Mouse (Mus musculus) midbrain, embryonic 11.5 days (tissue): ENCODE measurements around the gene Apol7a. TPM values are rescaled to one million over a fixed set of nuclear protein-coding genes. Genes with fewer than 3 reads are reported as not detected.

ENCODE experiments used
- ATAC-seq: fragments of 200-750 bp; cut with Nextera tagmentation; 2 replicates; pipeline ENCODE4 v1.8.0; 2017; ENCODE audit warnings: moderate TSS enrichment, moderate library complexity; ENCODE audit not compliant: low FRiP score
- DNase-seq: peaks from one replicate; pipeline ENCODE4 v3.0.0; 2015; ENCODE audit warnings: low spot score; ENCODE audit errors: missing footprints
- H3K27ac ChIP-seq: fragments of 300-500 bp; sonication (generic); 2 replicates; pipeline ENCODE4 v1.5.1; 2014; ENCODE audit warnings: low read depth, low read length
- H3K27me3 ChIP-seq: fragments of 300-500 bp; sonication (generic); 2 replicates; pipeline ENCODE4 v1.6.1; 2014; ENCODE audit warnings: mild to moderate bottlenecking, low read length, moderate library complexity, mixed read lengths; ENCODE audit not compliant: control insufficient read depth, insufficient read depth
- H3K36me3 ChIP-seq: fragments of 300-500 bp; sonication (generic); 2 replicates; pipeline ENCODE4 v1.6.1; 2014; ENCODE audit warnings: mild to moderate bottlenecking, low read length, moderate library complexity, mixed read lengths; ENCODE audit not compliant: control insufficient read depth, insufficient read depth
- H3K4me1 ChIP-seq: fragments of 300-500 bp; sonication (generic); 2 replicates; pipeline ENCODE4 v1.6.1; 2014; ENCODE audit warnings: low read length; ENCODE audit not compliant: control insufficient read depth, insufficient read depth
- H3K4me2 ChIP-seq: fragments of 300-500 bp; sonication (generic); 2 replicates; pipeline ENCODE4 v1.6.1; 2014; ENCODE audit warnings: mild to moderate bottlenecking, moderate library complexity
- H3K4me3 ChIP-seq: fragments of 300-500 bp; sonication (generic); 2 replicates; pipeline ENCODE4 v1.5.1; 2014; ENCODE audit warnings: low read depth, low read length
- H3K9ac ChIP-seq: fragments of 300-500 bp; sonication (generic); 2 replicates; pipeline ENCODE4 v1.6.1; 2014; ENCODE audit warnings: low read length
- H3K9me3 ChIP-seq: fragments of 300-500 bp; sonication (generic); 2 replicates; pipeline ENCODE4 v1.6.1; 2016; ENCODE audit warnings: low read length; ENCODE audit not compliant: control insufficient read depth
- WGBS: fragments of 180-500 bp; shearing (Covaris S2); extraction: QIAGEN DNeasy Blood & Tissue Kit; methylation state at CpG from one replicate; pipeline ENCODE4 v1.1.7; 2014; 5-methylcytosine and 5-hydroxymethylcytosine counted together
- polyA plus RNA-seq: library from polyadenylated mRNA; unstranded; fragments of >200 nt; fragmentation: Nextera tagmentation; extraction: Ambion mirVana; gene quantifications from 2 replicates; pipeline ENCODE4 v1.2.1, GENCODE M21; 2014

Gene Apol7a
- polyA plus RNA-seq, 1 experiment from 2014 or later: not detected

GRCm38 (mm10) chr15:77381481-77381880 is 17.4 kb downstream of the Apol7a start:
- Histone ChIP-seq H3K9me3 (no peaks in the 10 kb centered on the region), H3K27ac (no peak overlapping the region), H3K27me3 (no peaks in the 10 kb centered on the region), H3K4me2 (no peak overlapping the region), H3K4me1 (no peaks in the 10 kb centered on the region), H3K4me3 (no peak overlapping the region), H3K9ac (no peak overlapping the region), H3K36me3 (no peaks in the 10 kb centered on the region)
- ATAC-seq: no peak
- DNase-seq: no peak
- WGBS: 81% methylated on average over 6 of the region's 6 CpGs

- DNase-seq (peak; percentile 57), ATAC-seq (no peak)
- H3K9ac ChIP-seq: no peak overlapping the region
- H3K4me2 ChIP-seq: no peak overlapping the region
- no peaks in the 10 kb centered on the region for H3K27me3 ChIP-seq
- H3K4me3 ChIP-seq: no peak overlapping the region
- H3K4me1 ChIP-seq: no peaks in the 10 kb centered on the region
- H3K27ac ChIP-seq: no peak overlapping the region
- no peaks in the 10 kb centered on the region for H3K36me3 ChIP-seq
- 28% methylated on average over 4 of the region's 4 CpGs for WGBS
- H3K9me3 ChIP-seq: no peaks in the 10 kb centered on the region
These were observed 19.0 kb downstream of the Apol7a start for GRCm38 (mm10) chr15:77379921-77380320.

GRCm38 (mm10) chr15:77377419-77377818 is 21.5 kb downstream of the Apol7a start:
- no peaks in the 10 kb centered on the region for H3K4me1 ChIP-seq
- H3K27me3 ChIP-seq: no peaks in the 10 kb centered on the region
- no peaks in the 10 kb centered on the region for H3K9me3 ChIP-seq
- no peaks in the 10 kb centered on the region for H3K36me3 ChIP-seq
- DNase-seq: no peak
- ATAC-seq: no peak
- H3K4me3 ChIP-seq: no peak overlapping the region
- WGBS: 95% methylated on average over 4 of the region's 4 CpGs
- H3K9ac ChIP-seq: no peak overlapping the region
- H3K4me2 ChIP-seq: no peak overlapping the region
- no peak overlapping the region for H3K27ac ChIP-seq

DNA sequence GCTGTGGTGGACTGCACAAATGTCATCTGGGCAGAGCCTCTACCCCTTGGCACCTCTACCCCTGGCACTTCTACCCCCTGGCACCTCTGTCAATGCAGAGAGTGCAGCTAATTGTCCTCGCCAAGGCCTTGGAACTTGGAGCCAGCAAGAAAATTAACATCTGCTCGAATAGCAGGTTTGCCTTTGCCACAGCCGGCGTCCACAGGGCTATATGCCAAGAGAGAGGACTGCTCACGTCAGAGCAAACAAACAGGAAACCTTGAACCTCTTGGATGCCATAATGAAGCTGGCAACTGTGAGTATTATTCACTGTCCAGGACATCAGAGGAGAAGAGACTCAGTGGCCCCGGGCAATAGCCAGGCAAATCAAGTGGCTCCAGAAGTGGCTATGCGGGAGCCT is 22.0 kb downstream of the Apol7a start:
- no peak for DNase-seq
- no peaks in the 10 kb centered on the region for H3K27me3 ChIP-seq
- no peak overlapping the region for H3K4me3 ChIP-seq
- no peak overlapping the region for H3K4me2 ChIP-seq
- no peak overlapping the region for H3K9ac ChIP-seq
- H3K36me3 ChIP-seq: no peaks in the 10 kb centered on the region
- no peak for ATAC-seq
- 88% methylated on average over 7 of the region's 7 CpGs for WGBS
- no peak overlapping the region for H3K27ac ChIP-seq
- no peaks in the 10 kb centered on the region for H3K4me1 ChIP-seq
- H3K9me3 ChIP-seq: no peaks in the 10 kb centered on the region

DNA sequence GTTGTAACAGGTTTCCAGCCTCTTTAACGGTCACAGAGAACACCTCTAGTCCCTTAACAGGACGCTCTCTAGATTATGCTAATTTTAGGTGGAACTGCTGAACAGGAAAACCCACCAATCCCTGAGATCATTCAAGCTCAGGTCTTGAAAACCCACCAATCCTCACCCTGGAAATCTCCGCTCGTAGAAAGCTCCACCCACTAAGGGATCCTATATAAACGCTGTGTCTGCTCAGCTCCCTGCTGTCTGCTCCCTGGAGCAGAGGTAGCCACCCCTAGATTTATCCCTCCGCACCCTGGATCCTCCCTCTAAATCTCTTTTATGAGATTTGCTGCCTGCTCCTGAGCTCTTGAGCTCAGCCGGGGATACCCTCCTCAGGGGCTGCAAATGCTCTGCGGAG is 28.3 kb downstream of the Apol7a start:
- H3K4me1 ChIP-seq: peaks cover 9% of the 10 kb centered on the region

DNA sequence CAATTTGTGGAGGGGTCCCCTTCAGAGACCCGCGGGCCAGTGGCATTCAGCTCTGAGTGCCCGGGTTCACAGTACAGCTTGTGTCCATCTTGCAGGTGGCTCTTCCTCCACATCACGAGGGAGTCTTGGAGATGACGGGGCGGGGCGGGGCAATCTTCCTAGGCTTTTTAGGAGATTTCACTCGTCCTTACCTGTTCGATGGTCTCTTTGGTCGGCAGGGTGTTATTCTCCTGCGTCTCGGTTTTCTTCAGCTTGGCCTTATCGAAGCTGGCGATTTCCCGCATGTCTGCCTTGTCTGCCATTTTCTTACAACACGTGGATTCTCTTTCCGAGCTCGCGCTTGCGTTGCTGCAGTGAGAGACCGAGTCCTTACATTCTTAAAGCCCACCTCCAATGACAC is 28.9 kb downstream of the Apol7a start:
- H3K4me2 ChIP-seq: no peak overlapping the region
- H3K9ac ChIP-seq: no peak overlapping the region
- no peaks in the 10 kb centered on the region for H3K27me3 ChIP-seq
- no peak overlapping the region for H3K27ac ChIP-seq
- H3K4me1 ChIP-seq: peaks cover 9% of the 10 kb centered on the region
- peak; percentile 75 for DNase-seq
- 95% methylated on average over 21 of the region's 21 CpGs for WGBS
- no peak overlapping the region for H3K4me3 ChIP-seq
- no peak for ATAC-seq
- H3K9me3 ChIP-seq: no peaks in the 10 kb centered on the region
- H3K36me3 ChIP-seq: no peaks in the 10 kb centered on the region

More for the DNA sequence above, 28.3 kb downstream of the Apol7a start:
- H3K36me3 ChIP-seq: no peaks in the 10 kb centered on the region
- H3K27me3 ChIP-seq: no peaks in the 10 kb centered on the region
- H3K9ac ChIP-seq: no peak overlapping the region
- H3K9me3 ChIP-seq: no peaks in the 10 kb centered on the region
- H3K27ac ChIP-seq: no peak overlapping the region
- H3K4me3 ChIP-seq: no peak overlapping the region
- H3K4me2 ChIP-seq: no peak overlapping the region
- no peak for ATAC-seq
- 91% methylated on average over 8 of the region's 8 CpGs for WGBS
- DNase-seq: no peak

DNA sequence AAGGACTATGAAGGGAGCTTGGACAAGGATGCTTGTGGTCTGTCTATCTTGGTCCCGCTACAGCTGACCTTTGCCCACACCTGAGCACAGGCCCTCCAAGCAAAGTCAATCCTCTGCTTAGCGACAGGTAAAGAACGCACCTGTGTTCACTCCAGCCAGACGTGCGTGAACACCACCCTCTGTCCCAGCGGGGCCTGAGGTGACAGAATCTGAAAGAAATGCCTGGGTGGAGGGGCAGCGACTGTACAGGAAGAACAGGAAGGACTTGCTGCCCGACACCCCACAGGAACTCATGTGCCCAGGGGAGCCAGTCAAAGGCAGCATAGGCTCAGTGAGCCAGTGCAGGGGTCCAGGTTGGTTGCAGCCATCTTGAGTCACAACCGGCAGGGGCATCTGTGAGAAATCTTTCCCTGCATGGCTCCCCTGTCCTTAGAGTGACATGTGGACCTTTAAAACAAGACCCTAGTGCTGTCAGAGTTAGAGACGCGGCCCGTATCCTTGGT is 30.0 kb downstream of the Apol7a start:
- H3K27me3 ChIP-seq: no peaks in the 10 kb centered on the region
- no peaks in the 10 kb centered on the region for H3K9me3 ChIP-seq
- no peak for ATAC-seq
- WGBS: 86% methylated on average over 12 of the region's 12 CpGs
- no peak overlapping the region for H3K9ac ChIP-seq
- H3K27ac ChIP-seq: no peak overlapping the region
- DNase-seq: peak; percentile 72
- H3K4me3 ChIP-seq: no peak overlapping the region
- peaks cover 12% of the 10 kb centered on the region for H3K4me1 ChIP-seq
- no peak overlapping the region for H3K4me2 ChIP-seq
- H3K36me3 ChIP-seq: no peaks in the 10 kb centered on the region

DNA sequence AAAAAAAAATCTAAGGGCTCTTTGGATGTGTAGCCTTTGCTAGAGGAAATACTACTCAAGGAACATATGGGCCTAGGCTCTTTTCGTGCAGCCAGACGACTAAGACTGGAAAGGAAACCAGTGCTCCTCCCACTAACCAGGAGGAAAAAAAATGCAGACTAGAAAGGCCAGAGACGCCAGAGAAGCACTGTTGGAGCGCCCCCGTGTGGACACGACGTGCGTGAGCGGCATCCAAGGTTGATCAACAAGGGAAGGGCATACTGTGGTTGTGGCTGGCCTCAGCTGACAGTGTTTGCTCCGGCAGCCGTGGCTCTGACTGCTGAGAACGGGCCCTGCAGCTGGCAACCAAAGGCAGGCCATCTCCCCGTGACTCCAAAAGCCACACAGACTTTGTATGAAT is 30.8 kb downstream of the Apol7a start:
- Histone ChIP-seq H3K36me3 (no peaks in the 10 kb centered on the region), H3K9me3 (no peaks in the 10 kb centered on the region), H3K4me3 (no peak overlapping the region), H3K27me3 (no peaks in the 10 kb centered on the region), H3K4me1 (peaks cover 18% of the 10 kb centered on the region), H3K27ac (no peak overlapping the region), H3K4me2 (0 out of 2 replicates have a peak overlapping the region, but pooled peaks have one; percentile 15), H3K9ac (peak overlapping the region; percentile 46; the same call in 1 of the 2 replicates)
- DNase-seq (peak; percentile 99), ATAC-seq (peak; percentile 62)
- under 1% methylated on average over 13 of the region's 13 CpGs for WGBS

DNA sequence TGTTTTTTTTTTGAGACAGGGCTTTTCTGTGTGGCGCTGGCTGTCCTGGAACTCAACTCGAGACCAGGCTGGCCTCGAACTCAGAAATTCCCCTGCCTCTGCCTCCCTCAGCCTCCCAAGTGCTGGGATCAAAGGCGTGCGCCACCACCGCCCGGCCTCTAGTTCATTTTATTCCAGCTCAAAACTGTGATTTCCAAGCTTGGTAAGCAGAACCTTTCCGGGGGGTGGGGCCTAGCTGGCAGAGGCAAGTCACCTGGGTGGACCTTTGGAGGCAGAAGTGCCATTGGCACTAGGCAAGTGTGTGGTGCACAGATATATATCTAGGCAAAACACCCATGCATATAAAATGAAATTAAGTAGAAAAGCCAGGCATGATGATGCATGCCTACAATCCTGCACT is 31.4 kb downstream of the Apol7a start:
- H3K9me3 ChIP-seq: no peaks in the 10 kb centered on the region
- no peaks in the 10 kb centered on the region for H3K36me3 ChIP-seq
- H3K4me3 ChIP-seq: no peak overlapping the region
- H3K27ac ChIP-seq: no peak overlapping the region; the same call in 1 of the 2 replicates
- H3K27me3 ChIP-seq: no peaks in the 10 kb centered on the region
- peak; percentile 87 for DNase-seq
- H3K9ac ChIP-seq: no peak overlapping the region
- ATAC-seq: no peak
- H3K4me1 ChIP-seq: peaks cover 19% of the 10 kb centered on the region
- 40% methylated on average over 8 of the region's 8 CpGs for WGBS
- H3K4me2 ChIP-seq: no peak overlapping the region
